Mouse (Mus musculus): ENCODE results near the gene Guca1b.
A peak's percentile ranks its signal among the peaks of the same experiment; 100 is the strongest.
"Not testable (repeated sequence)": the region's sequence is repeated elsewhere in the genome, so short reads cannot be mapped to it uniquely, and the experiment has no call there.

Guca1b gene

DNA sequence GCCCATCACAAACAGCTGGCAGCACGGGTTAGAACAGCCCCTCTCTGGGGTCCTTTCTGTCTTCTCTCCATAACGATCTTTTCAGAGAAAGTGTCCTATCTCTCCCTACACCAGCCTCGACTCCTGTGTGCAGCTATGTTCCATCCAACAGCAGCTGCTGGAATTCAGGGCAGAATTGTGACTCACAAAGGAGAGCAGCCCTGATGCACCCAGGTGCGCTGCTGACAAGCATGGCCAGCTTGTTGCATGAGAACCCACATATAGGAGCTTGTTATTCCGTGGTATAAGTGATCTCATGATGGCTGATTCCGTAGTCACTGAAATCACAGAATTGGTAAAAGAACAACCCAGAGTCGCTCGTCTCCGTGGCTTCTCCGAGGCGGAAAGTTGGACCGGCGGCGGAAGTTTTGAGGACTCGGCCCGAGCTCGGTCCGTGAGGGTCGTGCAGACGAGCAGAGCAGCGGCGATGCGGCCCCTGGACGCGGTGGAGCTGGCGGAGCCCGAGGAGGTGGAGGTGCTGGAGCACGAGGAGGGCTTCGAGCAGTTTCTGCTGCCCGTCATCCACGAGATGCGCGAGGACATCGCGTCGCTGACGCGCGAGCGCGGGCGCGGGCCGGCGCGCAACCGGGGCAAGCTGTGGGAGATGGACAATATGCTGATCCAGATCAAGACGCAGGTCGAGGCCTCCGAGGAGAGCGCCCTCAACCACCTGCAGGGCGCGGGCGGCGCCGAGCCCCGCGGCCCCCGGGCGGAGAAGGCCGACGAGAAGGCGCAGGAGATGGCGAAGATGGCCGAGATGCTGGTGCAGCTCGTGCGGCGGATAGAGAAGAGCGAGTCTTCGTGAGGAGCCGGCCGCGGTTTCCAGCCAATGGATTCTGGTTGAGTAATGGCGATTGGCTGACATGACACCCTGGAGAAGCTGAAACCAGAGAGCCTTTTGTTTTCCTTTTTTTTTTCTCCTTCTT is 25.0 kb downstream of the Guca1b start:
- DNase-seq (ENCODE audit: low read depth, low spot score): not testable (repeated sequence)

DNA sequence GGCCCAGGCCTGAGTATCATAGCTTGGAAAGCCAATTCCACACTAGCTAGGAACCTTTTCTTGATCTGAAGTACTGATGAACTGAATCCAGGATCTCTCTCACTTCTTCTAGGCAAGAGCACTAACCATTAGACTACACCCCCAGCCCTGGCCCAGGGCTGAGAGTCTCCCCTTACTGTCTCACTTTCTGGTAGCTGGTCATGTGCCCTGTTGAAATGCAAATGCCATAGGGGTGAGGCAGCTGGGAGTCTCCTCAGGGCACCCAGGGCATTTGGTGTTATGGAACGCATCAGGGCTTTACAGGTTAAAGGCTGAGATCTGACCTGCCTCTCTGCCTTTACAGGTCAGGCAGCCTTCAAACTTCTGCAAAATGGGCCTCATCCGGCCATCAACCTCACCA is 35.0 kb downstream of the Guca1b start:
- no peak for DNase-seq (ENCODE audit: low read depth, low spot score)

DNA sequence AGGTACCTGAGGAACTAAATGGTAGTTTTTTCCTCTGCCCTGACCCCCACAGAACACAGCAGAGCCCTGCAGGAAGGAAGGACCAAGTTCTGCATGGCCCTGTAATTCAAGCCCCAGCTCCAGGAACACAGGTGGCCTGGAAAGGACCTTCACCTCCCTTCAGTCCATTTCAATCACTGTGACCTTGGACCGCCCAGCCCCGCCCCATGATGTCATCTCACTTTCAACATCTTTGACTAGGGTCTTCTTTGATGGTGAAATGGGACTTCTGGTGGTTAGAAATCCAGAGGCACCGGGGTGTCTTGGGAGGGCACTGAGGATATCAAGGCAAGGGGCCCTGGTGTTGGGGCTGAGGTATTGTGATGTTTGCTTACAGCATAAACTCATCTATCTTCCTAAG is 36.4 kb downstream of the Guca1b start:
- DNase-seq (ENCODE audit: low read depth, low spot score): no peak

- not testable (repeated sequence) for DNase-seq (ENCODE audit: low read depth, low spot score)
Measured at GRCm38 (mm10) chr17:47422616-47423015, 37.4 kb downstream of the Guca1b start.

- DNase-seq (ENCODE audit: low read depth, low spot score): no peak
Measured at GRCm38 (mm10) chr17:47424186-47424585, 39.0 kb downstream of the Guca1b start.

DNA sequence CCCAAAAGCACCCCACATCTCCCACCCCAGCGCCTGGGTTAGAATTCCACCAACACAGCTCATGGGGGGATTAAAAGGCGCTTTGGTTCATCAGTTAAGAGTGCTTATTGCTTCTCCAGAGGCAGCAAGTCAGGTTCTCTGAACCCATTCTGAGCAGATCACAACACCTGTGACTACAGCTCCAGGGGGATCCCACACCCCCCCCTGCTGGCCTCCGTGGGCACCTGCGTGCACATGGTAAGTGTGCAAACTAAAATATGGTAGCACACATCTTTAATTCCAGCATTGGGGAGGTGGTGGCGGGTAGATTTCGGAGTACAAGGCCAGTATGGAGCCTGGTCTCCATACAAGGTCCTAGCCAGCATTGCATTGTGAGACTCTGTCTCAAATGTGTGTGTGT is 42.1 kb downstream of the Guca1b start:
- DNase-seq (ENCODE audit: low read depth, low spot score): no peak

GRCm38 (mm10) chr17:47428831-47429304 is 43.7 kb downstream of the Guca1b start:
- no peak for DNase-seq (ENCODE audit: low read depth, low spot score)

DNA sequence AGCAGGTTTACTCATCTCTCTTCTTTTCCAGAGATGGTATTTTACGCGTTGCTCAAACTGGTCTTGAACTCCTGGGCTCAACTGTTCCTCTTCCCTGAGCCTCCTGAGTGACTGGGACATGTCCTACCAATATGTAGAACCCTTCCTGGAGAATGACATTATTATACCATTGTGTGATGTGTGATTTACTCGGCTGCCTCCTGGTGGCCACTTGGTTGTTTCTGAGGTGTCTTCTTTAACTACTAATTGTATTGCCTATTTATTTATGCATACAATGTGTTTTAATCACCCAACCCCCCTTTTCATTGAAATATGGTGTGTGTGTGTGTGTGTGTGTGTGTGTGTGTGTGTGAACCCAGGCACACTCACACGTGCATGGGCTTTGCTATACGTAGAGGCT is 45.6 kb downstream of the Guca1b start:
- peak; percentile 19 for DNase-seq (ENCODE audit: low read depth, low spot score)

GRCm38 (mm10) chr17:47436156-47436906 is 51.1 kb downstream of the Guca1b start, which contains the start of gene AI661453:
Gene AI661453 (plus strand): TSS chr17:47436615.
- DNase-seq (ENCODE audit: low read depth, low spot score): peak; percentile 10

GRCm38 (mm10) chr17:47436907-47437547 is 51.8 kb downstream of the Guca1b start, which contains the start of gene 1700001C19Rik:
Gene 1700001C19Rik (minus strand): TSS chr17:47437376.
- DNase-seq (ENCODE audit: low read depth, low spot score): peak; percentile 40

DNA sequence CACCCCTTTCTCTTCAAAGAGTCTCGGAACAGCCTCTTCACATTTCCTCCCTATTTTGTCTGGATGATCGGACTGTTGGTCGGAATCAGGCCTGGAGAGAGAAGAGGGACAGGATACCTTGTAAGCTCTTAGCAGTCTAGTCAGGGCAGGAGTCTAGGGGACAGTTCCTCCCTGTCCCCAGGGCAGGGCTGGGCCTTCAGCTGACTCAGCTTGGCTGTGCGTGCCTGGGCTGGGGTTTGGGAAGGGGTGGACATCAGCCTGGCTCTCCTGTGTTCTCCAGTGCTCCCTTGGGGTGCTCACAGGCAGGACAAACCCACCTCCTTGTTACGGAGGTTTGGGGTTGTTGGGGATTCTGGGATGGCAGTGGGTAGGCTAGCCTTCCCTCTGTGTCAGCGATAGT is 53.4 kb downstream of the Guca1b start:
- no peak for DNase-seq (ENCODE audit: low read depth, low spot score)

- DNase-seq (ENCODE audit: low read depth, low spot score): peak; percentile 18
Measured at GRCm38 (mm10) chr17:47439396-47440028, 54.3 kb downstream of the Guca1b start.

- no peak for DNase-seq (ENCODE audit: low read depth, low spot score)
Measured at GRCm38 (mm10) chr17:47440359-47440890, 55.2 kb downstream of the Guca1b start.

DNA sequence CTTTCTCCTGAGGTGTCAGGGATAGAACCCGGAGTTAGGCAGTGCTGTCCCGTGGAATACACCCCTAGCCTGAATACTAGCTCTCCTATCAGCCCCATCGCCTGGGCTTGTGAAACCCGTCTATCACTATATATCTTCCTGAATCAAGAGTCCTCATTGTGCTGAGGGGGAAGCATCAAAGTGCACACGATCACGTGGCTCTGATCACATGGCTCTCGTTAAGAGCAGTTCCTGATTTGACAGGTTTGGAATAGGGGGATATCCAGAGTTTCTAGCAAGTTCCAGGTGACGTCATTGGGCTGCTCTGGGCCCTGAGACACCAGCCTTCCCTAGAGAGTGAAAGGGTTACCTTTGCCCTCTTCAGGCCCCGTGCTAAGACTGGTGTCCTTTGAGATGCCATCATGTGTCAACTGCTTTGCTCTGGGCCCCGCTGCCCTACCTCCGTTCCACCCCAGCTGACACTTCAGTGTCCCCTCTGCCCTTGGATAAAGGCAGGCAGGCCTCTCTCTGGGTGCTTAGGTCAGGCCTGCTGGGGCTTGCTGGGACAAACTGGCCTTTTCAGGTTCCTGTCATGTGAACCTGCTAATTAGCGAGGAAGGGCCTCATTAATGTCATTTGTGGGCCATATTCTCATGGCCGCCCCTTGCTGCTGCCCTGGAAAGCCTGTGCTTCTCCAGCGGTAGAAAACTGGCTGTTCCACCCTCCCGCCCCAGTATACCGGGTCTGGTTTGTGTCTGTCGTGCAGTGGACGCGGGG is 56.3 kb downstream of the Guca1b start:
- no peak for DNase-seq (ENCODE audit: low read depth, low spot score)

DNA sequence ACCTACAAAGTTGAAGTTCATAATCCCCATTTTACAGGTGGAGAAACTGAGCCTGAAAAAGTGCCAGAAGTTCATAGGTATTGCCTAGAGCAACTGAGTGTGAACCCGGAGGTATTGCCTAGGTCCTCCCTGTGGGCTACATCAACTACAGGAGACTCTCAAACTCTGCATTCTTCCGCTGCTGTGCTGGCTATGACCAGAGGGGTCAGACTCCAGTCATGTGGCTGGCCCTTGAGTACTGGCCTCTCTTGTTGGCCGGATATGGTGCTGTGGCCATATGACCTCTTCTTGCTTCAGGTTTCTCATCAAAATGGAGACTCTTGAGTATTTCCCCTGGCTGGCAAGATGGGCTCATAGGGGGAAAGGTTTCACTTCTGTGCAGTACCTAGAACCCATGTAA is 57.1 kb downstream of the Guca1b start:
- no peak for DNase-seq (ENCODE audit: low read depth, low spot score)

All from CD4-positive helper T cell, adult 2 months (primary cell).